Mouse (Mus musculus) midbrain, embryonic 12.5 days (tissue): ENCODE results near the gene Npw. TPM values are rescaled to one million over a fixed set of nuclear protein-coding genes. Genes with fewer than 3 reads are reported as not detected.

ENCODE experiments used
- ATAC-seq: fragments of 200-750 bp; cut with Nextera tagmentation; 2 replicates; pipeline ENCODE4 v1.8.0; 2017; ENCODE audit warnings: low read depth, moderate TSS enrichment, moderate library complexity; ENCODE audit not compliant: low FRiP score
- H3K27ac ChIP-seq: fragments of 300-500 bp; sonication (generic); replicated peaks from 2 replicates; pipeline ENCODE4 v1.5.1; 2016; ENCODE audit warnings: mild to moderate bottlenecking
- H3K27me3 ChIP-seq: fragments of 300-500 bp; sonication (generic); 2 replicates; pipeline ENCODE4 v1.6.1; 2016; ENCODE audit warnings: mild to moderate bottlenecking
- H3K36me3 ChIP-seq: fragments of 300-500 bp; sonication (generic); 2 replicates; pipeline ENCODE4 v1.6.1; 2016
- H3K4me1 ChIP-seq: fragments of 300-500 bp; sonication (generic); 2 replicates; pipeline ENCODE4 v1.6.1; 2016
- H3K4me2 ChIP-seq: fragments of 300-500 bp; sonication (generic); replicated peaks from 2 replicates; pipeline ENCODE4 v1.6.1; 2016; ENCODE audit warnings: mild to moderate bottlenecking, moderate library complexity
- H3K4me3 ChIP-seq: fragments of 300-500 bp; sonication (generic); 2 replicates; pipeline ENCODE4 v1.5.1; 2016; ENCODE audit warnings: mild to moderate bottlenecking
- H3K9ac ChIP-seq: fragments of 300-500 bp; sonication (generic); replicated peaks from 2 replicates; pipeline ENCODE4 v1.6.1; 2016; ENCODE audit warnings: mild to moderate bottlenecking, moderate library complexity
- H3K9me3 ChIP-seq: fragments of 300-500 bp; sonication (generic); 2 replicates; pipeline ENCODE4 v1.6.1; 2016; ENCODE audit warnings: mild to moderate bottlenecking
- WGBS: fragments of 180-500 bp; shearing (Covaris S2); methylation state at CpG from one replicate; pipeline ENCODE4 v1.1.7; 2016; 5-methylcytosine and 5-hydroxymethylcytosine counted together
- polyA plus RNA-seq: library from polyadenylated mRNA; unstranded; fragments of >200 nt; fragmentation: Nextera tagmentation; extraction: Ambion mirVana; gene quantifications from 2 replicates; pipeline ENCODE4 v1.2.1, GENCODE M21; 2016

Gene Npw
- polyA plus RNA-seq, 1 experiment from 2014 or later: not detected

GRCm38 (mm10) chr17:24647493-24647892 lies 10.8 kb downstream of the Npw start:
- ATAC-seq: no peak
- Histone ChIP-seq H3K4me1 (peaks cover 15% of the 10 kb centered on the region), H3K9me3 (no peaks in the 10 kb centered on the region), H3K36me3 (no peaks in the 10 kb centered on the region), H3K4me3 (no peak overlapping the region), H3K4me2 (no peak overlapping the region), H3K27me3 (peaks cover 55% of the 10 kb centered on the region), H3K27ac (no peak overlapping the region), H3K9ac (no peak overlapping the region)
- WGBS: 81% methylated on average over 11 of the region's 11 CpGs

- 84% methylated on average over 4 of the region's 4 CpGs for WGBS
- Histone ChIP-seq H3K9me3 (no peaks in the 10 kb centered on the region), H3K36me3 (no peaks in the 10 kb centered on the region), H3K4me2 (no peak overlapping the region), H3K9ac (no peak overlapping the region), H3K4me1 (peaks cover 15% of the 10 kb centered on the region), H3K27ac (no peak overlapping the region), H3K27me3 (peaks cover 44% of the 10 kb centered on the region), H3K4me3 (no peak overlapping the region)
- no peak for ATAC-seq
Observed at GRCm38 (mm10) chr17:24646381-24646780, 11.9 kb downstream of the Npw start.

- Histone ChIP-seq H3K4me1 (peaks cover 15% of the 10 kb centered on the region), H3K36me3 (no peaks in the 10 kb centered on the region)
- 91% methylated on average over 3 of the region's 3 CpGs for WGBS
Observed at GRCm38 (mm10) chr17:24645916-24646315, 12.3 kb downstream of the Npw start.

GRCm38 (mm10) chr17:24644875-24645721 lies 13.2 kb downstream of the Npw start:
- no peak overlapping the region for H3K4me2 ChIP-seq
- 82% methylated on average over 9 of the region's 9 CpGs for WGBS
- 0 out of 2 replicates have a peak overlapping the region, but pooled peaks have one; percentile 0 for H3K9ac ChIP-seq
- no peak overlapping the region for H3K4me3 ChIP-seq
- H3K27me3 ChIP-seq: peaks cover 31% of the 10 kb centered on the region
- H3K27ac ChIP-seq: no peak overlapping the region; the same call in 1 of the 2 replicates
- ATAC-seq: no peak
- no peaks in the 10 kb centered on the region for H3K36me3 ChIP-seq
- H3K9me3 ChIP-seq: no peaks in the 10 kb centered on the region
- H3K4me1 ChIP-seq: peaks cover 9% of the 10 kb centered on the region

More at GRCm38 (mm10) chr17:24645916-24646315, 12.3 kb downstream of the Npw start:
- no peak overlapping the region for H3K4me3 ChIP-seq
- no peaks in the 10 kb centered on the region for H3K9me3 ChIP-seq
- H3K27me3 ChIP-seq: peaks cover 39% of the 10 kb centered on the region
- ATAC-seq: no peak
- H3K4me2 ChIP-seq: no peak overlapping the region
- no peak overlapping the region for H3K27ac ChIP-seq
- no peak overlapping the region for H3K9ac ChIP-seq

GRCm38 (mm10) chr17:24644030-24644715 lies 14.1 kb downstream of the Npw start:
- Histone ChIP-seq H3K9me3 (no peaks in the 10 kb centered on the region), H3K27ac (no peak overlapping the region; the same call in 1 of the 2 replicates), H3K36me3 (no peaks in the 10 kb centered on the region), H3K4me3 (no peak overlapping the region), H3K4me1 (no peaks in the 10 kb centered on the region), H3K4me2 (no peak overlapping the region), H3K27me3 (peaks cover 22% of the 10 kb centered on the region), H3K9ac (no peak overlapping the region)
- 54% methylated on average over 7 of the region's 7 CpGs for WGBS
- no peak for ATAC-seq

- Histone ChIP-seq H3K36me3 (no peaks in the 10 kb centered on the region), H3K27me3 (peaks cover 9% of the 10 kb centered on the region), H3K4me3 (no peak overlapping the region), H3K27ac (no peak overlapping the region), H3K9me3 (no peaks in the 10 kb centered on the region), H3K4me2 (no peak overlapping the region), H3K4me1 (no peaks in the 10 kb centered on the region), H3K9ac (no peak overlapping the region)
- WGBS: 73% methylated on average over 6 of the region's 6 CpGs
- no peak for ATAC-seq
Observed at GRCm38 (mm10) chr17:24642791-24643343, 15.4 kb downstream of the Npw start.

GRCm38 (mm10) chr17:24641944-24642343 lies 16.3 kb downstream of the Npw start:
- ATAC-seq: no peak
- H3K4me1 ChIP-seq: no peaks in the 10 kb centered on the region
- no peak overlapping the region for H3K9ac ChIP-seq
- no peaks in the 10 kb centered on the region for H3K27me3 ChIP-seq
- WGBS: 92% methylated on average over 14 of the region's 14 CpGs
- H3K4me2 ChIP-seq: no peak overlapping the region
- H3K4me3 ChIP-seq: no peak overlapping the region
- no peaks in the 10 kb centered on the region for H3K9me3 ChIP-seq
- no peaks in the 10 kb centered on the region for H3K36me3 ChIP-seq
- H3K27ac ChIP-seq: no peak overlapping the region

- 94% methylated on average over 15 of the region's 15 CpGs for WGBS
- Histone ChIP-seq H3K4me2 (no peak overlapping the region), H3K9me3 (no peaks in the 10 kb centered on the region), H3K4me3 (no peak overlapping the region), H3K27ac (no peak overlapping the region), H3K36me3 (no peaks in the 10 kb centered on the region), H3K27me3 (no peaks in the 10 kb centered on the region), H3K4me1 (no peaks in the 10 kb centered on the region), H3K9ac (no peak overlapping the region)
- no peak for ATAC-seq
Observed at GRCm38 (mm10) chr17:24640581-24640980, 17.7 kb downstream of the Npw start.

- no peak for ATAC-seq
- H3K4me2 ChIP-seq: no peak overlapping the region
- WGBS: 85% methylated on average over 7 of the region's 7 CpGs
- no peak overlapping the region for H3K27ac ChIP-seq
- H3K27me3 ChIP-seq: no peaks in the 10 kb centered on the region
- H3K36me3 ChIP-seq: no peaks in the 10 kb centered on the region
- no peaks in the 10 kb centered on the region for H3K9me3 ChIP-seq
- H3K4me1 ChIP-seq: no peaks in the 10 kb centered on the region
- no peak overlapping the region for H3K4me3 ChIP-seq
- no peak overlapping the region for H3K9ac ChIP-seq
Observed at GRCm38 (mm10) chr17:24640119-24640518, 18.1 kb downstream of the Npw start.

- WGBS: 89% methylated on average over 5 of the region's 5 CpGs
- H3K9ac ChIP-seq: 0 out of 2 replicates have a peak overlapping the region, but pooled peaks have one; percentile 20
- H3K4me3 ChIP-seq: no peak overlapping the region
- no peaks in the 10 kb centered on the region for H3K36me3 ChIP-seq
- ATAC-seq: no peak
- no peak overlapping the region for H3K4me2 ChIP-seq
- no peaks in the 10 kb centered on the region for H3K9me3 ChIP-seq
- H3K27ac ChIP-seq: no peak overlapping the region; the same call in 1 of the 2 replicates
- no peaks in the 10 kb centered on the region for H3K4me1 ChIP-seq
- H3K27me3 ChIP-seq: no peaks in the 10 kb centered on the region
Observed at GRCm38 (mm10) chr17:24639571-24639988, 18.7 kb downstream of the Npw start.

GRCm38 (mm10) chr17:24638840-24639239 lies 19.4 kb downstream of the Npw start:
- no peaks in the 10 kb centered on the region for H3K36me3 ChIP-seq
- no peaks in the 10 kb centered on the region for H3K27me3 ChIP-seq
- ATAC-seq: no peak
- no peak overlapping the region for H3K4me3 ChIP-seq
- H3K4me2 ChIP-seq: no peak overlapping the region
- H3K4me1 ChIP-seq: no peaks in the 10 kb centered on the region
- WGBS: 77% methylated on average over 9 of the region's 9 CpGs
- H3K9me3 ChIP-seq: no peaks in the 10 kb centered on the region
- no peak overlapping the region for H3K9ac ChIP-seq
- H3K27ac ChIP-seq: no peak overlapping the region

- H3K4me2 ChIP-seq: no peak overlapping the region
- no peaks in the 10 kb centered on the region for H3K9me3 ChIP-seq
- 86% methylated on average over 4 of the region's 4 CpGs for WGBS
- H3K27me3 ChIP-seq: no peaks in the 10 kb centered on the region
- no peak overlapping the region for H3K27ac ChIP-seq
- no peak for ATAC-seq
- peaks cover 3% of the 10 kb centered on the region for H3K4me1 ChIP-seq
- no peak overlapping the region for H3K4me3 ChIP-seq
- H3K9ac ChIP-seq: no peak overlapping the region
- H3K36me3 ChIP-seq: no peaks in the 10 kb centered on the region
Observed at GRCm38 (mm10) chr17:24638214-24638613, 20.0 kb downstream of the Npw start.
